Mouse (Mus musculus): Measurements from ENCODE around the gene G3bp1.

G3bp1 gene

GRCm38 (mm10) chr11:55545690-55546089 is 76.2 kb downstream of the G3bp1 start:
- DNase-seq (ENCODE audit: low spot score in 2 of 2): no peak

Data from right cerebral cortex, postnatal 36 days (tissue).